Mouse (Mus musculus): ENCODE results near the gene Adam20. TPM values are rescaled to one million over a fixed set of nuclear protein-coding genes. Genes with fewer than 3 reads are reported as not detected.
"Not testable (repeated sequence)": the region's sequence is repeated elsewhere in the genome, so short reads cannot be mapped to it uniquely, and the experiment has no call there.

Adam20 gene
- total RNA-seq (2012; rRNA removed): not detected in 2 replicates
- not detected in 2 replicates for total RNA-seq (2014; rRNA removed)
- not detected in 2 replicates for polyA plus RNA-seq (2012; ENCODE audit: insufficient read length, low read depth)

DNA sequence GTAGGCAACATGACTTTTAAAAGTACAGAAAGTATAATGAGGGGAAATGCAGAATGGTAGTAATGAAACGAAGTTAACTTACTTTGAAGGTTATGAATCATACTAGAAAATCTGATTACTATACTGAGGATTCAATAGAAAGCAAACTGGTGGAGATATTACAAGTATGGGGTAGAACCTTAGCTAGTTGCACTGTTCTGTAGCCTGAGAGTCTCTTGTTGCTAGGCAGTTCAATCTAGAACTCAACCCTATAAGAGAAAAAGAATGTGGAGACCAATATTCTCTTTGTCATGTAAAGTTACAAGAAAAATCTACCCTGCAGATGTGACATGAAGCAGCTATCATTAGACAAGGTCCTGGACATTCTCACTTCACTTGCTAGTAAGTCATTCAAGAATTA, at the start of gene Adam20:
TSS of gene Adam20 (plus strand) at position 301 of the 400 bp plus-strand sequence.
- H3K9me3 ChIP-seq (replicated peaks; ENCODE audit: low read length); H3K36me3 ChIP-seq (replicated peaks in 1 of 2; ENCODE audit: control insufficient read depth in 1 of 2, insufficient read depth in 1 of 2, low read length in 1 of 2); DNase-seq (ENCODE audit: extremely low read depth); in situ Hi-C loops (cut with MboI; ENCODE audit: low pct_ligation_motif_present, low pct_unique_long_range_greater_than_20kb, low sequenced_read_pairs); H3K4me1 ChIP-seq (ENCODE audit: control insufficient read depth in 1 of 2, insufficient read depth in 2 of 2); H3K79me2 ChIP-seq (replicated peaks; ENCODE audit: control insufficient read depth, extremely low read depth, insufficient read depth, poor library complexity, severe bottlenecking); H3K27ac ChIP-seq (ENCODE audit: insufficient read depth, low read depth); H3K9ac ChIP-seq (ENCODE audit: insufficient read depth, low read depth); H3K4me2 ChIP-seq (ENCODE audit: insufficient read depth, low read depth, poor library complexity, severe bottlenecking); H3K4me3 ChIP-seq (replicated peaks in 1 of 3; ENCODE audit: low read depth in 2 of 3, low read length in 2 of 3, poor library complexity in 1 of 3); dilution Hi-C loops (cut with MboI; ENCODE audit: extremely low pct_ligation_motif_present, extremely low pct_unique_long_range_greater_than_20kb, low sequenced_read_pairs); H3K27me3 ChIP-seq (replicated peaks): not testable (repeated sequence)

DNA sequence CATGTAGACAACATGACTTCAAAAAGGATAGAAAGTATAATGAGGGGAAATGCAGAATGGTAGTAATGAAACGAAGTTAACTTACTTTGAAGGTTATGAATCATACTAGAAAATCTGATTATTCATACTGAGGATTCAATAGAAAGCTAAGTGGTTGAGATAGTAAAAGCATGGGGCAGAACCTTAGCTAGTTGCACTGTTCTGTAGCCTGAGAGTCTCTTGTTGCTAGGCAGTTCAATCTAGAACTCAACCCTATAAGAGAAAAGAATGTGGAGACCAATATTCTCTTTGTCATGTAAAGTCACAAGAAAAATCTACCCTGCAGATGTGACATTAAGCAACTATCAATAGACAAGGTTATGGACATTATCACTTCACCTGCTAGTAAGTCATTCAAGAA, 41.2 kb upstream of the Adam20 start, which contains the start of gene Adam25:
TSS of gene Adam25 (plus strand) at position 301 of the 400 bp plus-strand sequence.
- DNase-seq (ENCODE audit: extremely low read depth); H3K9ac ChIP-seq (ENCODE audit: insufficient read depth, low read depth); H3K4me2 ChIP-seq (ENCODE audit: insufficient read depth, low read depth, poor library complexity, severe bottlenecking); H3K4me3 ChIP-seq (replicated peaks in 1 of 3; ENCODE audit: low read depth in 2 of 3, low read length in 2 of 3, poor library complexity in 1 of 3); H3K9me3 ChIP-seq (replicated peaks; ENCODE audit: low read length); dilution Hi-C loops (cut with MboI; ENCODE audit: extremely low pct_ligation_motif_present, extremely low pct_unique_long_range_greater_than_20kb, low sequenced_read_pairs); H3K4me1 ChIP-seq (ENCODE audit: control insufficient read depth in 1 of 2, insufficient read depth in 2 of 2); H3K36me3 ChIP-seq (replicated peaks in 1 of 2; ENCODE audit: control insufficient read depth in 1 of 2, insufficient read depth in 1 of 2, low read length in 1 of 2); H3K79me2 ChIP-seq (replicated peaks; ENCODE audit: control insufficient read depth, extremely low read depth, insufficient read depth, poor library complexity, severe bottlenecking); H3K27ac ChIP-seq (ENCODE audit: insufficient read depth, low read depth); H3K27me3 ChIP-seq (replicated peaks); in situ Hi-C loops (cut with MboI; ENCODE audit: low pct_ligation_motif_present, low pct_unique_long_range_greater_than_20kb, low sequenced_read_pairs): not testable (repeated sequence)

DNA sequence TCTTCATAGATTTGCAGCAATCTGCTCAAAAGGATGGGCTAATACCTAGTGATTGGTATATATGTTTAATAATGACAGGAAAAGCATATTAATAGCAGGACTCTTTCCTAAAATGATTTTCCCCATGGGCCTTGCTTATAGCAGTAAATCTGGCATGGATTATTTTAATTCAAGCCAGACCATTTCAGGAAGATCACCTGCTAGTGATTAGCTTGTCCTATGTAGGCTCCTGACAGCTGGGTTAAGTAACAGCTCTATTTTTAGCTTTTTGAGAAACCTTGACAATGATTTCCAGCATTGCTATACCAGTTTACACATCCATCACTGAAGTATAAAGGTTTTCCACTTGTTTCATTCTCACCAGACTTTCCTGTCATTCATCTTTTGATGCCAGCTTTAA, 9.8 kb upstream of the Adam20 start:
- Histone ChIP-seq H3K36me3 (replicated peaks in 1 of 2; ENCODE audit: control insufficient read depth in 1 of 2, insufficient read depth in 1 of 2, low read length in 1 of 2) (no peaks in the 10 kb centered on the region), H3K4me1 (ENCODE audit: control insufficient read depth in 1 of 2, insufficient read depth in 2 of 2) (no peaks in the 10 kb centered on the region), H3K79me2 (replicated peaks; ENCODE audit: control insufficient read depth, extremely low read depth, insufficient read depth, poor library complexity, severe bottlenecking) (no peaks in the 10 kb centered on the region), H3K27ac (ENCODE audit: insufficient read depth, low read depth) (no peak overlapping the region), H3K4me3 (replicated peaks in 1 of 3; ENCODE audit: low read depth in 2 of 3, low read length in 2 of 3, poor library complexity in 1 of 3) (no peak overlapping the region), H3K9ac (ENCODE audit: insufficient read depth, low read depth) (no peak overlapping the region), H3K4me2 (ENCODE audit: insufficient read depth, low read depth, poor library complexity, severe bottlenecking) (no peak overlapping the region), H3K27me3 (replicated peaks) (no peaks in the 10 kb centered on the region), H3K9me3 (replicated peaks; ENCODE audit: low read length) (no peaks in the 10 kb centered on the region)
- TF ChIP-seq ZMIZ1 (IDR thresholded peaks at IDR 0.05; ENCODE audit: low read depth, low read length) (no peak), ETS1 (conservative IDR thresholded peaks at IDR 0.05; ENCODE audit: low read depth, low read length) (no peak), USF2 (conservative IDR thresholded peaks at IDR 0.05; ENCODE audit: low read depth, low read length) (no peak), SIN3A (IDR thresholded peaks at IDR 0.05; ENCODE audit: low read length) (no peak), IRF4 (IDR thresholded peaks at IDR 0.05; ENCODE audit: low read depth, low read length) (no peak), ZNF384 (IDR thresholded peaks at IDR 0.05; ENCODE audit: low read depth, low read length) (no peak), MXI1 (IDR thresholded peaks at IDR 0.05; ENCODE audit: low read depth, low read length) (no peak), CTCF (conservative IDR thresholded peaks at IDR 0.05 in 1 of 2, IDR thresholded peaks at IDR 0.05 in 1 of 2; ENCODE audit: low read depth in 2 of 2, low read length in 2 of 2) (no peak), USF1 (IDR thresholded peaks at IDR 0.05; ENCODE audit: low read depth, low read length) (no peak), TCF12 (IDR thresholded peaks at IDR 0.05; ENCODE audit: low read depth, low read length) (no peak), TBP (conservative IDR thresholded peaks at IDR 0.05; ENCODE audit: low read depth, low read length) (no peak), ELF1 (IDR thresholded peaks at IDR 0.05; ENCODE audit: low read depth, low read length) (no peak), NRF1 (IDR thresholded peaks at IDR 0.05; ENCODE audit: low read depth, low read length) (no peak), MYC (IDR thresholded peaks at IDR 0.05; ENCODE audit: low read depth, low read length) (no peak), RAD21 (IDR thresholded peaks at IDR 0.05; ENCODE audit: low read depth, low read length) (no peak), EP300 (IDR thresholded peaks at IDR 0.05; ENCODE audit: low read length) (no peak), JUND (conservative IDR thresholded peaks at IDR 0.05; ENCODE audit: low read depth, low read length) (no peak), E2F4 (IDR thresholded peaks at IDR 0.05; ENCODE audit: insufficient replicate concordance, low read depth, low read length) (no peak), BHLHE40 (IDR thresholded peaks at IDR 0.05; ENCODE audit: low read depth, low read length) (no peak), KAT2A (IDR thresholded peaks at IDR 0.05; ENCODE audit: insufficient replicate concordance, low read length) (no peak)
- in situ Hi-C loops (cut with MboI; ENCODE audit: low pct_ligation_motif_present, low pct_unique_long_range_greater_than_20kb, low sequenced_read_pairs): no loop called here
- dilution Hi-C loops (cut with MboI; ENCODE audit: extremely low pct_ligation_motif_present, extremely low pct_unique_long_range_greater_than_20kb, low sequenced_read_pairs): no loop called here
- no peak for DNase-seq (ENCODE audit: extremely low read depth)
